Mouse (Mus musculus): Measurements from ENCODE around the gene Adgrg4. TPM values are rescaled to one million over a fixed set of nuclear protein-coding genes. Genes with fewer than 3 reads are reported as not detected.

Adgrg4 gene
- not detected for total RNA-seq (2021)
- long read RNA-seq, experiment 1, result 0 reads
- long read RNA-seq, experiment 2, result 0 reads

DNA sequence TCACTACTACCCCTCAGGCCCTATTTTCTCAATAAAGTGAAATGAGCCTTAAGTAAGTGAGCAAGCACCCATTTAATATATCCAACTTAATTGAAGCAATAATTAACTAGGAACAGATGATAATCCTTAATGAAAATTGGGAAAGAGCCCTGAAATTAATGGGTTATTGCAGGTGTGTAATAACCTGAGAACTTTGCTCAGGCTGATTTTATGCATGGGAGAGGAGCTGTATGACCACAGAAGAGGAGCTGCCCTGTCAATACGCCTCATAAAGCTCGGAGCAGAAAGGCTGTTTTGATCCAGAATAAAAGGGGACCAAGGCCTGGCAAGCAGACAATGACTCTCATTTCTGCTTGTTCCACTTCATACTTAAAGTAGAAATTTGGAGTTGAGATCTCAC, at the start of gene Adgrg4:
Gene Adgrg4, plus strand, starts transcription at position 301 of the 400 bp plus-strand sequence.
- no peak for DNase-seq
- Histone ChIP-seq H3K27ac (no peak within 1 kb of the TSS), H3K4me3 (no peak within 1 kb of the TSS)
- intact Hi-C loops (cut with DNase I), result no loop called here
- TF ChIP-seq CTCF (IDR thresholded peaks at IDR 0.05), result no peak

DNA sequence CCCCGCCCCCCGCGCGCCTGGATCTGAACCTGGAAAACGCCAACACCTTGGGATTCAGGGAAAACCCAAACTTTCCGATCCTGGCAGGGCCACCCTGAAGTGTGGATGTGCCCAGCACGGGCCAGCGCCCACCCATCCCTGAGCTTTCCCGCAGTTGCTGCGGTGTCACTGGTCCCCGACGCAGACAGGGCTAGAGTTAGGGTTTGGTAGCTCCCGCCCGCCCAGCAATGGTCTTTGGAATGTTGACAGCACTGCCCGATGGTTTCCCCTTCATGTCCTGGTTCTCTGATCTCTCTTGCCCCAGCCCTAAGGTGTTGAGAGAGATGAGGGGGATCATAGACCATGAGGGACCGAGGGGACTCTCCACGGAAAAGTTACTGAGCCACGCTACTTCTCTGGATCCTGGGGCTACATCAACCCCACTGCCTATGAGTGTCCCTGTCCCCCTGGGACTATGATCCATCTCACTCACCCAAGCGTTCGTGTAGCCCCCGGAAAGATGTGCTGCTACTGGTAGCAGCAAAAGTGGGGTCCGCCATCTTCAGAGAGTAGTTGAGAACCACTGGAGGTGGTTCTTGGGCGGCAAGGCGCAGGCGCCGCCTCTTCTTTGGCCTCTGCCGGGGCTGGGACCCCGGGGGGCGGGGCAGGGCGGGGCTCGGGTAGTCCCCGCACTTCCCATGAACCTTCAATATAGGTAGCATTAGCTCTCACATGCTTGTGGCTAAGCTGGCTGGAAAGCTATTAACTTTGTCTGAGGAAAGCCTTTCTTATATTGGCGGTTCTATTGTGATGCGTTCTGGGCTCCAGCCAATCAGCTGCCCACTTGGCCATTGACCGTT, 48.0 kb upstream of the Adgrg4 start, which contains the start of gene Map7d3:
Gene Map7d3, minus strand, starts transcription at position 562 of the 839 bp plus-strand sequence.
- DNase-seq, result peak; percentile 24
- TF ChIP-seq CTCF (IDR thresholded peaks at IDR 0.05), result no peak
- Histone ChIP-seq H3K4me3 (peak within 1 kb of the TSS; percentile 73), H3K27ac (peak within 1 kb of the TSS; percentile 35; the same call in 1 of the 2 replicates)
- intact Hi-C loops (cut with DNase I), result no loop called here

DNA sequence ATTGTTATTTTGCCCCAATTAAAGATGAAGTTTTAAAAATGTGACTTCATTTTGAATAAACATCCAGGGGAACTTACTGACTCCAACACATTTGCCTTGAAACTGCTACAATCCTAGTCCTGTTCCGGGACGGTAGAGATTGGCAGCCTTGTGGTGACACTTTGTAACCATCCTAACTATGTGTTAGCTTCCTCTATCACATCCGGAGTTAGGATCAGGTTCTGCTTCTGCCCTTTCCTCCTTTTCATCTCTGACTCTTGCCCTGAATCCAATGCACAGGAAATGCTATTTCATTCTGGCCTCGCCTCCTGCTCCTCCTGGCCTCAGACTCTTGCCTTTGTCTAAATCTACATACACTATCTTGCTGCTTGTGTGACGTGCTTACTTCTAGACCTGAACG, 42.5 kb upstream of the Adgrg4 start:
- TF ChIP-seq CTCF (IDR thresholded peaks at IDR 0.05), result no peak
- H3K27ac ChIP-seq, result no peak overlapping the region
- no peak for DNase-seq
- H3K4me3 ChIP-seq, result no peak overlapping the region
- intact Hi-C loops (cut with DNase I), result no loop called here

DNA sequence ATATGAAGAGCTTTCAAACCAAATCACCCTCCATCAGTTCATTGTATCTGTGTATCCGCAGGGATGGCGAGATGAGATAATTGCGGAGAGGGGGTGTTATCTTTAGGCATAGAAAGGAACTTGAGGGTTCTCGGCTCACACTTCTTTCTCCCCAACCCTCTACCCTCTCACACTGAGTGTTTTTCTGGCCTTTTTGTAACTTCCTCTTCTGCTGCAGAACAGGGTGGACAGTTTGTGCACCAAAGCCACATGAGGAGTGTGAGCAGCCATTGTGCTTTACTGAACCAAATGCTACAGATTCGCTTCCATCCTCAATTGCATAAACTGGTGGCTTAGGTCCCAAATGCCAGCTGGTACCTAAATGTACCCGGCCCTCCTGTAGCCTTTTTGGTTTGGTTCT, 34.1 kb upstream of the Adgrg4 start:
- H3K4me3 ChIP-seq, result no peak overlapping the region
- DNase-seq, result no peak
- no peak for TF ChIP-seq CTCF (IDR thresholded peaks at IDR 0.05)
- intact Hi-C loops (cut with DNase I), result loop anchor here (5.0 kb wide), 1 partner anchor 79 kb away; no protein-coding TSS in a partner anchor
- no peak overlapping the region for H3K27ac ChIP-seq

DNA sequence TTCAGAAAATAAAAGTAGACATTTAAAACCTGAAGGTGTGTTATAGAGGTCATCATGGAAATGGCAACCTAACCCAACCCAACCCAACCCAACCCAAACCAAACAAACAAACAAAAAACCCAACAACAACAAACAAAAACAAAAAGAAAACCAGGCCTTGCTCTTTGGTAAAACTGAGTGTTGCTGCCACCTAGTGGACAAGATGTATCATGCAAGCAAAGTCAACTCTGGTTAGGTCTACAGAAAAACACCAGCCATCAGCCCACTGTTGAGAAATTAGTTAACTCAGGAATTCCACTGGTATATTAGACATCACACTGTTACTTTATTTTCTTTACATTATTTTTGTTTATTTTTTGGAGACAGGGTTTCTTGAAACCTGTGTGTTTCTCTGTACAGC, 30.6 kb upstream of the Adgrg4 start:
- DNase-seq, result no peak
- TF ChIP-seq CTCF (IDR thresholded peaks at IDR 0.05), result peak; percentile 69
- intact Hi-C loops (cut with DNase I), result loop anchor here (2.0 to 5.0 kb wide), 2 partner anchors 82 to 189 kb away; no protein-coding TSS in a partner anchor

DNA sequence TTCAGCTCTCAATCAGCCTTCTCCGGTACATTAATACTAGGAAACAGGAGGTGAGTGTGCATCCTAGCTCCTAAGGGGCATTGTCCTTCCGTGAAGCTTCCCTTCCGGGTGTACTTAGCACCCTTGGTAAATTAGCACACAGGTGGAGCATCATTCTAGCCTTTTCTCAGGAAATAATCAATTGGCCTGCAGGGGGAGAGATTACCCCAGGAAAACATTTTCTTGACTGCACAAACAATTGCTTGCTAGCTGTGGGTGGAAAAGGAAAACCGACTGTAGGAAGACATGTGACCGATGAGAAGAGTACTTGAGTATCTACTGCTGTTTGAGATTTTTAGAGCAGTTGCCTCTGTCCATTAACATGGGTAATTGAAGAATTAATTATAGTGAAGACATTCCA, 28.7 kb upstream of the Adgrg4 start:
- intact Hi-C loops (cut with DNase I), result no loop called here
- TF ChIP-seq CTCF (IDR thresholded peaks at IDR 0.05), result no peak
- Histone ChIP-seq H3K4me3 (no peak overlapping the region), H3K27ac (no peak overlapping the region)
- no peak for DNase-seq

More for the DNA sequence above, 30.6 kb upstream of the Adgrg4 start:
- Histone ChIP-seq H3K4me3 (no peak overlapping the region), H3K27ac (no peak overlapping the region)

DNA sequence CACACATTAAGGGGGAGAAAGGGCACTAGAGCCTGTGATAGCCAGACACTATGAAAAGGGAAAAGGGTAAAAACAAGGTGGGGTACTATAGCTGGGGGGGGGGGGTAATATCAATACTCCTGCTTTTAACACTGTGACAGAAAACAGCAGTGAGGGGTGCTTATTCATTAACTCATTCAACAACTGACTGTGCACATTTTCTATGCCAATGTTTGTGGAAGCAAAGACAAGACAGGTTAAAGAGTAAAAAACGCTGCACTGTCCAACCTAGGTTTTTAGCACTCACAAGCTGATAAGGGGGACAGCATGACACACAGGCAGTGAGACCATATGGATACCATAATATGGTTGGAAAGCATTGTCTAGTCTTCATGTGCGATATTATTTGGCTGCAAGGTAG, 142.9 kb downstream of the Adgrg4 start:
- TF ChIP-seq CTCF (IDR thresholded peaks at IDR 0.05), result no peak
- Histone ChIP-seq H3K4me3 (no peak overlapping the region), H3K27ac (no peak overlapping the region)
- intact Hi-C loops (cut with DNase I), result no loop called here
- no peak for DNase-seq

DNA sequence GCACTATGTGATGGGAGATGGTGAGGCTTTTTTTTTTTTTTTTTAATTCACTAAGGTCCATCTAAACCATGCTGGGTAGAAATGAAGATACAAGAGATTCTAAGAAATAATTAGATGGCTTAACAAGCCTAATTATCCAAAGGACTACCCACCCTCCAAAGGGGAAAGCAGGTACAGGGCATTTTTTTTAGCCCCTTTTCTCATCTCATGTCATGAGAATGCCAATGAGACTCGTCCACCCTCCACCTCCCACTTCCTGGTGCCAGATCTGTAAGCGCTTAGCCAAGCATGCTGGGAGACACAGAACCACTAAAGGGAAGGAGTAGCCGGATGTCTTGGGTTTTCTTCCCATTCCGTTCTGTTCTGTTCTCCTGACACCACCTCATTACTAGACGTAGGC, 172.8 kb downstream of the Adgrg4 start, which contains the start of gene Brs3:
Gene Brs3, plus strand, starts transcription at position 301 of the 400 bp plus-strand sequence.
- intact Hi-C loops (cut with DNase I), result no loop called here
- TF ChIP-seq CTCF (IDR thresholded peaks at IDR 0.05), result no peak
- Histone ChIP-seq H3K27ac (no peak within 1 kb of the TSS), H3K4me3 (no peak within 1 kb of the TSS)
- no peak for DNase-seq

DNA sequence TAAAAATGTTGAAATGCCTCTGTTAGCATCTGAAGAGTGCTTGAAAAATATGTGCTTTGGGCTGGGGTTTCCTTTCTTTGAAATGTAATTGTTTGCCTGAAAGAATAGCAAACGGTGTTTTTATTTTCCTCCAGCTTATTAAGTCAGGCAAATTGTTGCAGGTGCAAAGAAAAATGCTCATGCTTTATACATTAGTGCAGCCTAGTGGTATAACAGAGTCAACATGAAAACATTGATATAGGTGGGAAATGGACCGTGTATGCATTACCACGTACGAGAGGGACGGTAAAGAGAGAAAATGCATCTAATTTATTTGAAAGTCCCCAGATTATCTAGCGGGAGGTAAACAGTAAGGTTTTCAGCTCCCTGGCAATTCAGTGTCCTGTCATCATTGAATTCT, 173.9 kb downstream of the Adgrg4 start:
- TF ChIP-seq CTCF (IDR thresholded peaks at IDR 0.05), result no peak
- DNase-seq, result no peak
- intact Hi-C loops (cut with DNase I), result no loop called here
- Histone ChIP-seq H3K27ac (no peak overlapping the region), H3K4me3 (no peak overlapping the region)

Other genes with a start within 250 kb of the Adgrg4 start
- 1,000 to 10,000 TPM in 1 of 2 experiments, 100 to 1,000 TPM in 1; 673 to 2,064 TPM for gene Fhl1, start 138.4 kb upstream of the Adgrg4 start, total RNA-seq (2021)
- gene Map7d3, start 47.8 kb upstream of the Adgrg4 start, total RNA-seq (2021), result under 1 TPM; 0.18 to 0.25 TPM
- gene Brs3, start 172.9 kb downstream of the Adgrg4 start, total RNA-seq (2021), result not detected
- gene Htatsf1, start 183.4 kb downstream of the Adgrg4 start, total RNA-seq (2021), result 10 to 100 TPM; 88.7 to 90.4 TPM
- not detected for gene Vgll1, start 217.9 kb downstream of the Adgrg4 start, total RNA-seq (2021)